Mouse (Mus musculus) induced T-regulatory cell, adult 2 months (primary cell): ENCODE data around the gene Specc1l.
"Not testable (repeated sequence)": the region's sequence is repeated elsewhere in the genome, so short reads cannot be mapped to it uniquely, and the experiment has no call there.

Experiments used
- DNase-seq: peaks from one replicate; pipeline ENCODE4 v3.0.0-alpha.2; 2012; ENCODE audit warnings: low read depth

Specc1l gene

GRCm38 (mm10) chr10:75283821-75284220 is 71.9 kb downstream of the Specc1l start:
- DNase-seq: no peak

- no peak for DNase-seq
Observed at GRCm38 (mm10) chr10:75288579-75288978, 76.7 kb downstream of the Specc1l start.

DNA sequence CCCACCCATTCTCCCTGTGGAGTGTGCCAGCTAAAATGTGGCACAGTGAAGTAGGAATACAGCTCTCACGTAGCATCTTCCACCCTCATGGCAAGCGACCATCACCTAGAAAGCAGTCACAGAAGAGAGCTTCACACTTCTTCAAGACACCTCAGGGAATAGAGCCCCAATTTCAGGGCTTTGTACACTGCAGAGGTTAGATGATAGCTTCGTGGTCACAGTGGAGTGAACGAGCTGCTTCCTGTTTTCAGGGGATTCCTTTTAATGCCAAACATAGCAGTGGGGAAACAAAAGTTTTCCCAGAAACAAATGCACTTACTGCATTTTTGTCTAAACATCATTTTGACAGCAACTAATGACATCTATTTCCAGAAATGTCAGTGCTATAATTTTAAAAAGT is 77.5 kb downstream of the Specc1l start:
- peak; percentile 38 for DNase-seq

DNA sequence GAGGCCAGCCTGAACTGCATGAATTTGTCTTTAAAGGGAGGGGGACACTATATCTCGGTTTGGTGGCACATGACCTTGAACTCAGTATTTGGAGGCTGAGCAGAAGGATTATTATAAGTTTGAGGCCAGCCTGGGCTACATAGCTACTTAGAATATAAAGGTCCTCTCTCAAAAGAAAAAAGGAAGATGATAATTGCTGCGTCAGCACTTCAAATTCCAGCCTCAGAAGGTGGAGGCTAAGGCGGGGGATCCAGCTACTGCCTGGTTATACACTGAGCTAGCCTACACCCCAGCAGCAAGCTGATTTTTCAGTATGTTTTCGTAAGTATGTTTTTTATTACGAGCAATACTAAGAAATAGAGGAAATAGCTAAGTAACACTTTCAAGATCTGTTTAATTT is 78.8 kb downstream of the Specc1l start:
- no peak for DNase-seq

GRCm38 (mm10) chr10:75291338-75291737 is 79.5 kb downstream of the Specc1l start:
- no peak for DNase-seq

DNA sequence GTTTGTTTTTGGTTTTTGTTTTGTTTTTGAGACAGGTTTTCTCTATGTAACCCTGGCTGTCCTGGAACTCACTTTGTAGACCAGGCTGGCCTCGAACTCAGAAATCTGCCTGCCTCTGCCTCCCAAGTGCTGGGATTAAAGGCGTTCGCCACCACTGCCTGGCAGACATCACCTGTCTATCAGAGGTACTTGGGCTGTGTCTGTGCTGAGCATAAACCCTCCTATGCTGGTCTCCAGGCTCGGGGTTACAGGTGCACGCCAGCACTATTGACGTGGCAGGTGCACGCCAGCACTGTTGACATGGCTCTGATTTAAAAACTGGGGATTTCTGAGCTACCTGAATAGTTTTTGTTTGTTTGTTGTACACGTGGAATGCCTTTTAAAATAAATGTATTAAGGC is 80.3 kb downstream of the Specc1l start:
- not testable (repeated sequence) for DNase-seq

- no peak for DNase-seq
Observed at GRCm38 (mm10) chr10:75293288-75293687, 81.4 kb downstream of the Specc1l start.

DNA sequence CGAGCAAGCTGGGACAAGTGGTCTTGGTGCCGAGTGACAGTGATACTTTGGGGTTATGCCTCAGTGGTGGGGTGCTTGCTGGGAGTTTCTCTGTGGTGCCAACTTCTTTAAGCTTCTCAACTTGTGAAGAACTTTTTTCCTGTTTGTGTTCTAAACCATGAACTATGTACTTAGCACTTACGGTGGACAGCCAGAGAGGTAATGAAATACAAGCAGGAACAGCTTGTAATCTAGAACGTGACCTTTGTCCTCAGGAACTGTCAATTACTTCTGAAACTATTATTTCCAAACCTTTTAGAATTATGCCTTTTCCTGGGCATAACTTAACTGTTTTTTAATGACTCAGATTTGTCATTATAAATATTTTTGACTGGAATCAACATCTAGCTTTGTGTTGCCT is 82.5 kb downstream of the Specc1l start:
- no peak for DNase-seq

DNA sequence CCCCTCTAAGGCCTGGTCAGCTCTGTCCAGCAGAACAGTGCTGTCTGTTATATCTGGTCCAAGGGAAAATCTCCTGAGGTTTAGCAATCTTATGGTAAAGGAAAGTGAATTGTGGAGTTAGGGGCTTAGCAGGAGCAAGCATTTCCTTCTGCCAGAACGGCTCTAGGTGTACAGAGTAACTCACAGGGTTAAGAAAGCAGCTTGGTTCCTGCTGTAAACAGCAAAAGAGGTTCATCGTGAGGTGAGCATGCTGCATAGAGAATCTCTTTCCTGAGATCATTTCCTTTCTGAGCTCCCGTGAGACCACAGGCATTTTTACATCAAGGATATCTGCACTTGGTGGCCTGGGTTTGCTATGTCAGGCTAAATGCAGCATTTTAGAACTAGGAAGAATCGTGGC is 83.1 kb downstream of the Specc1l start:
- DNase-seq: peak; percentile 46

GRCm38 (mm10) chr10:75298608-75299007 is 86.7 kb downstream of the Specc1l start:
- DNase-seq: no peak

GRCm38 (mm10) chr10:75299785-75300418 is 88.0 kb downstream of the Specc1l start:
- DNase-seq: peak; percentile 90

DNA sequence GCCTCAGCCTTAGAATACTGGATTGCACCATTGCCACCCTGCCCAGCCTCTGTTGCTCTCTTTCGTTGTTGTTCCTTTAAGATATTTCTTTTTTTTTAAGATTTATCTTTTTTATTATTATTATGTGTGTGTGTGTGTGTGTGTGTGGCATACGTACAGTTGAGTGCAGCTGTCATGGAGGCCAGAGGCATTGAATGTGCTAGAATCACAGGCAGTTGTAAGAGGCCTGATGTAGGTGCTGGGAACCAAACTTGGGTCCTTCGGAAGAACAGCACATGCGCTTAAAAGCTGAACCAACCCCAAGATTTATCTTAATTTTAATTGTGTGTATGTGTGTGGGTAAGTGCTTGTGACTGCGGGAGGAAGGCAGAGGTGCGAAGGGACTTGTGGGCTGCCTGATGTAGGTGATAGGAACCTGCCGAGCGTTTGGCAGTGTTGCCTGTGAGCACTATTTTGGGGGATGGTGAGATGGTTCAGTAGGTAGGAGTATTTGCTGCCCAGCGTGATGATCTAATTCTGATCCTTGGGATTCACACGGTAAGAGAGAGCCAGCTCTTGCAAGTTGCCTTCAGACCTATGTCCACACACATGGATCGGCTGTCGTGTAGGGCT is 89.4 kb downstream of the Specc1l start:
- DNase-seq: peak; percentile 68

DNA sequence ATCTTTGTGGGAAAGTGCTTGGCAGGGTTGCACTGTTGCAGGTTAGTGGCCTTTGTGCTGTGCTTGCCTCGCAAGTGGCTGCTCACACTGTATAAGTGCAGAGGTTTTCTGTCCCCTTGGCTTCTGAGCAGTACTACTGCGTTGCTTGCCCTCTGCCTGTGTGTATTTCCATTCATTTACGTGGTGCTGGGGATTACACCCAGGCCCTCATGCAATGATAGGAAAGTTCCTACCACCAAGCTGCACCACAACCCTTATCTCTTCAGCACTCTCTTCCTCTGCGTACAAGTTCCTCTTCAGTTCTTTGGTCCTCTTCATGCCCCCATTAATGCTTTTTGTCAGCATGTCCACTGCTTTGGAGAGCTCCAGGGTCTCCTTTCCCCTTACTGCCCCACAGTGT is 90.1 kb downstream of the Specc1l start:
- peak; percentile 78 for DNase-seq

DNA sequence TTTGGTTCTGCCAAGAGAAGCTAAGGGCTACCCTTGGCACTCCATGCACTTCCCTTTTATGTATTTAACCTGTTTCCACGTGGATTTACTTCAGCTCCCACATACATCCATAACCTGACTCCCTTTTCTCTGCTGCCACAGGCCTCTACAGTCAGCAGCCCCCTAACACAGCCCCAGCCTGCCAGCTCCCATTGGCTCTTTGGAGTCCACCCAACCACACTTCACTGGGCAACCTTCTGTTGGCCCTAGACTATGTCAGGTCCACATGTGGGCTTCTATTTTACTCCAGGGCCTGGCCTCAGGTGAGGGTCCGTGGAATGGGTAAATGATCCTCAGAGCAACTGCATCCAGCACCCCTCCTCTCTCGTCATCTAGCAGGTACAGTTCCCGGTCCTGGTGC is 90.7 kb downstream of the Specc1l start:
- DNase-seq: no peak

- DNase-seq: peak; percentile 93
Observed at GRCm38 (mm10) chr10:75303324-75304048, 91.6 kb downstream of the Specc1l start.

GRCm38 (mm10) chr10:75304049-75304405 is 92.2 kb downstream of the Specc1l start:
- DNase-seq: no peak

- peak; percentile 69 for DNase-seq
Observed at GRCm38 (mm10) chr10:75304413-75304812, 92.5 kb downstream of the Specc1l start.

DNA sequence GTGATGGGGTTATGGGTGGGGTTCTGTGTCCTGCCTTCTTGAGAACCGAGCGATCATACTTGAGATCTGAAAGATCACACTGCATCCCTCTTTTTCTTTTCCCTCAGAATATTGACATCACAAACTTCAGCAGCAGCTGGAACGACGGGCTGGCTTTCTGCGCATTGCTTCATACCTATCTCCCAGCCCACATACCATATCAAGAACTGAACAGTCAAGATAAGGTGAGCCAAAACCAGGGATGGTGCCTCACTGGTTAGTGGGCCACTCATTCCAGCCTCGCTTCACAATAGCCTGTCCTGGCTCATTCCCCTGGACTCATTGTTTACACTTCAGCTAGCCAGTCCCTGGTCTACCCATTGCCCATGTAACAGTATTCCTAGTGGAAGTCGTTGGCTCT is 95.3 kb downstream of the Specc1l start:
- no peak for DNase-seq

GRCm38 (mm10) chr10:75312361-75312760 is 100.5 kb downstream of the Specc1l start:
- no peak for DNase-seq

- DNase-seq: no peak
Observed at GRCm38 (mm10) chr10:75314190-75314980, 102.5 kb downstream of the Specc1l start.

- no peak for DNase-seq
Observed at GRCm38 (mm10) chr10:75315756-75316155, 103.9 kb downstream of the Specc1l start.

DNA sequence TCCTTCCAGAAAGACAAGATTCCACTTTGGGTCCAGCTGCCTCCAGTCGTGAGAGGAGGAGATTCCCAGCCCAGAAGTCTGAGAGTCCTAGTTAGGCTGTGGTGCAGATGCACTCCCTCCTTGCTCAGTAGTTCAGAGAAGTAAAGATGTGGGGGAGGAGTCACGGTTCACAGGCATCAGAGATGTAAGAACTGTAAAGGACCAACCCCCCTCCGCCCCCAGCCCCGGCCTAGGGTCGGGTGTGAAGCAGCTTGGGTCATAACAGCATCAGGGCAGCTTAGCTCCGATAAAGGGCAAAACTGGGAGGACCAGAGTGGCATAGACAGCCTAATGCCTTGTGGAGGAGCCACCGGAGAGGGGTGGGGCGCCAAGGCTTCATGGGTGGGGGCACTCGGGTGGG is 104.6 kb downstream of the Specc1l start:
- peak; percentile 83 for DNase-seq

- DNase-seq: no peak
Observed at GRCm38 (mm10) chr10:75316872-75316907, 104.8 kb downstream of the Specc1l start, which contains the start of gene Adora2a. TSS of gene Adora2a (plus strand) at chr10:75316877.
